Mouse (Mus musculus): ENCODE measurements at regions not wholly inside any gene's neighbourhood (a gene's known extent, or its start where the extent isn't known, plus 50 kb on each side); places are given as distances from the start of the nearest gene placed in this dataset.

- TF ChIP-seq POLR2A (IDR thresholded peaks at IDR 0.05; ENCODE audit: insufficient read depth, low read depth, low read length) (no peak), CTCF (IDR thresholded peaks at IDR 0.05) (no peak), EP300 (IDR thresholded peaks at IDR 0.05; ENCODE audit: insufficient read depth, low read depth, low read length) (no peak)
Observed at GRCm38 (mm10) chr11:110828584-110828983, 139.2 kb upstream of the Kcnj16 start.

GRCm38 (mm10) chr11:110836688-110837087 is 131.1 kb upstream of the Kcnj16 start:
- 55% methylated on average over 4 of the region's 4 CpGs for WGBS
- no peaks in the 10 kb centered on the region for H3K36me3 ChIP-seq (ENCODE audit: control insufficient read depth, insufficient read depth, low read length)
- no peak for TF ChIP-seq CTCF (IDR thresholded peaks at IDR 0.05)
- TF ChIP-seq POLR2A (IDR thresholded peaks at IDR 0.05; ENCODE audit: insufficient read depth, low read depth, low read length) = no peak
- no peak for TF ChIP-seq EP300 (IDR thresholded peaks at IDR 0.05; ENCODE audit: insufficient read depth, low read depth, low read length)
- intact Hi-C loops (cut with DNase I) = no loop called here
- no peak overlapping the region for H3K27ac ChIP-seq
- no peak overlapping the region for H3K4me3 ChIP-seq
- H3K9ac ChIP-seq (ENCODE audit: low read depth, low read length) = no peak overlapping the region
- no peaks in the 10 kb centered on the region for H3K79me2 ChIP-seq (replicated peaks; ENCODE audit: control insufficient read depth, insufficient read depth, low read length)
- no peaks in the 10 kb centered on the region for H3K4me1 ChIP-seq (ENCODE audit: control insufficient read depth, insufficient read depth, low read length)
- no peaks in the 10 kb centered on the region for H3K27me3 ChIP-seq (ENCODE audit: control insufficient read depth, insufficient read depth, low read length)
- no peak for DNase-seq

More at GRCm38 (mm10) chr11:110828584-110828983, 139.2 kb upstream of the Kcnj16 start:
- no peak overlapping the region for H3K4me3 ChIP-seq
- H3K79me2 ChIP-seq (replicated peaks; ENCODE audit: control insufficient read depth, insufficient read depth, low read length) = no peaks in the 10 kb centered on the region
- H3K36me3 ChIP-seq (ENCODE audit: control insufficient read depth, insufficient read depth, low read length) = no peaks in the 10 kb centered on the region
- intact Hi-C loops (cut with DNase I) = no loop called here
- no peak for DNase-seq
- H3K4me1 ChIP-seq (ENCODE audit: control insufficient read depth, insufficient read depth, low read length) = no peaks in the 10 kb centered on the region
- no peak overlapping the region for H3K27ac ChIP-seq
- WGBS = 65% methylated on average over 5 of the region's 5 CpGs
- H3K9ac ChIP-seq (ENCODE audit: low read depth, low read length) = no peak overlapping the region
- no peaks in the 10 kb centered on the region for H3K27me3 ChIP-seq (ENCODE audit: control insufficient read depth, insufficient read depth, low read length)

GRCm38 (mm10) chr11:110839316-110839715 is 128.5 kb upstream of the Kcnj16 start:
- no peaks in the 10 kb centered on the region for H3K4me1 ChIP-seq (ENCODE audit: control insufficient read depth, insufficient read depth, low read length)
- no peak overlapping the region for H3K4me3 ChIP-seq
- H3K36me3 ChIP-seq (ENCODE audit: control insufficient read depth, insufficient read depth, low read length) = no peaks in the 10 kb centered on the region
- 71% methylated on average over 7 of the region's 7 CpGs for WGBS
- TF ChIP-seq CTCF (IDR thresholded peaks at IDR 0.05) (no peak), POLR2A (IDR thresholded peaks at IDR 0.05; ENCODE audit: insufficient read depth, low read depth, low read length) (no peak), EP300 (IDR thresholded peaks at IDR 0.05; ENCODE audit: insufficient read depth, low read depth, low read length) (no peak)
- H3K27me3 ChIP-seq (ENCODE audit: control insufficient read depth, insufficient read depth, low read length) = no peaks in the 10 kb centered on the region
- no peaks in the 10 kb centered on the region for H3K79me2 ChIP-seq (replicated peaks; ENCODE audit: control insufficient read depth, insufficient read depth, low read length)
- intact Hi-C loops (cut with DNase I) = no loop called here
- no peak overlapping the region for H3K9ac ChIP-seq (ENCODE audit: low read depth, low read length)
- H3K27ac ChIP-seq = no peak overlapping the region
- no peak for DNase-seq

GRCm38 (mm10) chr11:110868319-110868718 is 99.5 kb upstream of the Kcnj16 start:
- Histone ChIP-seq H3K4me1 (ENCODE audit: control insufficient read depth, insufficient read depth, low read length) (no peaks in the 10 kb centered on the region), H3K79me2 (replicated peaks; ENCODE audit: control insufficient read depth, insufficient read depth, low read length) (no peaks in the 10 kb centered on the region), H3K36me3 (ENCODE audit: control insufficient read depth, insufficient read depth, low read length) (no peaks in the 10 kb centered on the region), H3K27ac (no peak overlapping the region), H3K27me3 (ENCODE audit: control insufficient read depth, insufficient read depth, low read length) (no peaks in the 10 kb centered on the region), H3K9ac (ENCODE audit: low read depth, low read length) (no peak overlapping the region), H3K4me3 (no peak overlapping the region)
- 78% methylated on average over 3 of the region's 3 CpGs for WGBS
- no peak for DNase-seq
- intact Hi-C loops (cut with DNase I) = no loop called here
- TF ChIP-seq POLR2A (IDR thresholded peaks at IDR 0.05; ENCODE audit: insufficient read depth, low read depth, low read length) (no peak), CTCF (IDR thresholded peaks at IDR 0.05) (no peak), EP300 (IDR thresholded peaks at IDR 0.05; ENCODE audit: insufficient read depth, low read depth, low read length) (no peak)

GRCm38 (mm10) chr11:110870133-110870532 is 97.7 kb upstream of the Kcnj16 start:
- 80% methylated on average over 2 of the region's 2 CpGs for WGBS
- intact Hi-C loops (cut with DNase I) = no loop called here
- no peak overlapping the region for H3K27ac ChIP-seq

GRCm38 (mm10) chr11:110874626-110875025 is 93.2 kb upstream of the Kcnj16 start:
- intact Hi-C loops (cut with DNase I) = no loop called here
- Histone ChIP-seq H3K4me3 (no peak overlapping the region), H3K79me2 (replicated peaks; ENCODE audit: control insufficient read depth, insufficient read depth, low read length) (no peaks in the 10 kb centered on the region), H3K4me1 (ENCODE audit: control insufficient read depth, insufficient read depth, low read length) (no peaks in the 10 kb centered on the region), H3K27ac (no peak overlapping the region), H3K36me3 (ENCODE audit: control insufficient read depth, insufficient read depth, low read length) (no peaks in the 10 kb centered on the region), H3K9ac (ENCODE audit: low read depth, low read length) (no peak overlapping the region), H3K27me3 (ENCODE audit: control insufficient read depth, insufficient read depth, low read length) (no peaks in the 10 kb centered on the region)
- TF ChIP-seq POLR2A (IDR thresholded peaks at IDR 0.05; ENCODE audit: insufficient read depth, low read depth, low read length) (no peak), CTCF (IDR thresholded peaks at IDR 0.05) (no peak), EP300 (IDR thresholded peaks at IDR 0.05; ENCODE audit: insufficient read depth, low read depth, low read length) (no peak)
- 41% methylated on average over 7 of the region's 7 CpGs for whole genome bisulfite sequencing
- DNase-seq = no peak

More at GRCm38 (mm10) chr11:110870133-110870532, 97.7 kb upstream of the Kcnj16 start:
- Histone ChIP-seq H3K27me3 (ENCODE audit: control insufficient read depth, insufficient read depth, low read length) (no peaks in the 10 kb centered on the region), H3K36me3 (ENCODE audit: control insufficient read depth, insufficient read depth, low read length) (no peaks in the 10 kb centered on the region), H3K4me3 (no peak overlapping the region), H3K79me2 (replicated peaks; ENCODE audit: control insufficient read depth, insufficient read depth, low read length) (no peaks in the 10 kb centered on the region), H3K4me1 (ENCODE audit: control insufficient read depth, insufficient read depth, low read length) (no peaks in the 10 kb centered on the region), H3K9ac (ENCODE audit: low read depth, low read length) (no peak overlapping the region)
- TF ChIP-seq POLR2A (IDR thresholded peaks at IDR 0.05; ENCODE audit: insufficient read depth, low read depth, low read length) (no peak), CTCF (IDR thresholded peaks at IDR 0.05) (no peak), EP300 (IDR thresholded peaks at IDR 0.05; ENCODE audit: insufficient read depth, low read depth, low read length) (no peak)
- DNase-seq = no peak
